Mouse (Mus musculus) colon, adult 2 months (tissue): ENCODE results near the gene Rnf41. TPM values are rescaled to one million over a fixed set of nuclear protein-coding genes. Genes with fewer than 3 reads are reported as not detected.

ENCODE experiments used
- polyA plus RNA-seq: library from polyadenylated mRNA; depleted of rRNA; stranded (reverse); fragments of >200 nt; gene quantifications from 2 replicates; pipeline ENCODE4 v1.2.3, GENCODE M21; 2012; rRNA removed

The Rnf41 gene
- polyA plus RNA-seq = 21.8 and 24.4 TPM in 2 replicates

DNA sequence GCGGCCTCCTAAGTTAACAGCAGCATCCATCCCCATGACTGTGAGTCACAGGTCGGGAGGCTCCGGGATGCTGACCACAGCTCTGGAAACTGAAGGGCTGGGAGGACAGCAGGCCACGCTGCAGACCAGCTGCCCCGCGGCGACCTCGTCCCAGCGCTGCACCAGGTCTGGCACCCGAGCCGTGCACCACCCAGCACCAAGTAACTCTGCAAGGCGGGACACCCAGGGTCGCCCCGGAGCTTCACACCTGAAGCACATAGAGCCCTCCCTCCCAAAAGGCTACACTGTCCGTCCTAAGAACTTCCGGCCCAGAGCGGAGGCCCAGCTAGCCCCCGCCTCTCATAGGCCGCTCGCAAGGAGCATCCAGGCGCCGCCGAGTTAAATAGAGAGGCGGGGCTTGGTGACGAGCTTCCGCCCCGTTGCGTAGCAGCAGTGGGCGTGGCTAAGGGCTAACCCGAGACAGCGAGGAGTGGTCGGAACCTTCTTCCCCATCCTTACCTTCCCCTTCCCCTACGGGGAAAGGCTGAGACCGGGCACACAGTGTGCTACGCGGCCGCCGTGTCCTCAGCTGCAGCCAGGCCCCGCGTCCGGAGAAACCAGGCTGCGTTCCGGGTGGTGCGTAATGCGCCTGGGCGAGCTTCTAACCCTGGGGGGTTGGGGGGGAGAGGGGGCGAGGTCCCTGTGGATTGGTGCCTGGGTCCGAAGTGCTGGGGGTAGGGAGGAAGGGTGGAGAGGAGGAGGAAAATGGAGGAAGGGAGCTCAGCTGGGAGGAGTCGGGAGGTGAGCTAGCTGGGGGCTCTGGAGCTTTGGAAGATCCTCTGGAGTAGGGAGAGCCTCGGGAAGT lies at the start of gene Rnf41, which contains the start of gene Nabp2:
Gene Rnf41 (plus strand): TSS at position 447 of the 844 bp plus-strand sequence.
Gene Nabp2 (minus strand): TSS at position 282 of the 844 bp plus-strand sequence.

DNA sequence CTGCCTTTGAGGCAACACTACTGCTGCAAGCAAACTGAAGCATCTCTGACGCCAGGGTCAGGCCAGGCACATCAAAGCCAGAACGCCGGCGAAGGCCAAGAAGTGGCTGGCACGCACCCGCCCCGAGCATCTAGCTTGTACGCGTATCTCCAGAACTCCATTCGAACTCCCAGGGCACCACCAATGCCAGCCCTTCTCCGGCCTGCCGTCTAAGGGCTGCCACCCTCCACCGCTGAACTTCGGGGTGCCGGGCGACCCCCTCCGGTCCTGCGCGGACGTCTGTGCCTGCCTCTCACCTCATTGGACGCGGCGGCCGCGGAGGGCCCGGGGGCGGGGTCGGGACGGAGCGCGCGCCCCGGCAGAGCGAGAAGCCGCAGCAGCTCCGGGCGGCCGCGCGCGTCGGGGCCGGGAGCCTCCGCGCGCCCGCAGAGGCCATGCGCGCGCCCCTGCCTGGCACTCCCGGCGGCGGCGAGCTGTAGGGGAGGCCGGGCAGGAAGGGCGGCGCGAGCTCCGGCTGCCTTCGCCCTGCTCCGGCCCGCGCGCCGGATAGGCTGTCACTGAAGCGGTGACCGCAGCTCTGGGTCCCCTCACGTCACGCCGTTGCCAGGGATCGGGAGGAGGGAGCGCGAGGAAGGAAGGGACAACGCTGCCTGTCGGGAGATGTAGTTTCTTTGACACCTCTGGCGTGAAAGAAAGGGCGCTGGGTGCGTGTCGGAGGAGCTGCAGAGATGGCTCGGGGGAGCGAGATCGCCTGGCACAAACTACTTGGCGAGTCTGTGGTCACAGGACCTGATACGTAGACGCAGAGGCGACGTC lies 42.8 kb upstream of the Rnf41 start, which contains the start of gene Coq10a:
Gene Coq10a (minus strand): TSS at position 596 of the 816 bp plus-strand sequence.

DNA sequence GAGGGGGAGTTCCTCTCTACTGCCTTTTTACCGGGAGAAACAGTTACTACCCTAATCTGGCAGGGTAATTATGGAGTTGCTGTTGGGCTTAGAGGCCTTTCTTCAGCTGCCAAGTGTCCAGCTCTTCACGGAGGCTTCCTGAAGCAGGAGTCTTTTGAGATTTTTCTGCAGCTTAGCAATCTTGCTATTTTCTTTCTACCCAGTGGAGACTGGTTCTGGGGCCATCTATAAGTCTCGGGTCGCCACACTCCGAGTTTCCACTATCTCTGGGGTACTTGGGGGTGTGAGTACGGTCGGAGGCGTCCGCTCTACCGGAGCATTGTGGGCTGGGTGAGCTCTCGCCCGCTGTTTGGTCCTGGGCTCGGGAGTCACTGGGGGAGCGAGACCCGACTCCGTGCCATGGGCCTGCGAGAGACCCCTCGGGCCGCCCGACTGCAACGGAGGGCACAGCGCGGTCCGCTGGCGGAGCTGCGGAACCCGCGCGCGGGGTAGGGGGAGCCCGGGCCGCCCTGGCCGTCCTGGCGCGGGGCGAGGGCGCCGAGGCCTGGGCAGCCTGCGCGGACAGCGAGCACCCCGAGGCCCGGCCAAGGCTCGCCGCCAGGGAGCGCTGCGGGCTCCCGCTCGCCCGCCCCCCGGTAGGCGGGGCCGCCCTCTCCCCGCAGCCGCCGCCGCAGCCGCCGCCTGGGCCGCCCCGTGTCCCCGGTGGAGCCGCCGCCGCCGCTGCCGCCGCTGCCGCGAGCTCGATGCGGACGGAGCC lies 34.8 kb upstream of the Rnf41 start, which contains the start of gene Ankrd52:
Gene Ankrd52 (plus strand): TSS at position 661 of the 757 bp plus-strand sequence.

DNA sequence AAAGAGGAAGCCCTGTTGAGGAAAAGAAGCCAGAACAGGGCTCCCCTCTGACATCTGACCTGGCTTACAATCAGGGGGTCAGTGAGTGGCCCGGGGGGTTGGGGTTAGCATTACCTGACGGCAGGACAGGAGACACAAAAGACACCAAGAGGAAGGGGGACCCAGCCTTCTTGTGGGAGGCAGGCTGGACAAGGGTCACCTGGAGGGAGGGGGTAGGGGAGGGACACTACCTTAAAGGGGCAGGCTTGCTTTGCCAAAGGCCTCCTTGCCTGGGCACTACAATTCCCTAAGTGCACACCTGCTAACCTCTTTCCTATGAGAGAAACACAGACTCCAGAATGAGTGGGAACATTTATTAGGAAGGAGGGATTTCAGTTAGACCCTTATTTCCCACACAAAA lies 10.4 kb upstream of the Rnf41 start, which contains the start of gene Slc39a5:
Gene Slc39a5 (minus strand): TSS at position 174 of the 400 bp plus-strand sequence.

DNA sequence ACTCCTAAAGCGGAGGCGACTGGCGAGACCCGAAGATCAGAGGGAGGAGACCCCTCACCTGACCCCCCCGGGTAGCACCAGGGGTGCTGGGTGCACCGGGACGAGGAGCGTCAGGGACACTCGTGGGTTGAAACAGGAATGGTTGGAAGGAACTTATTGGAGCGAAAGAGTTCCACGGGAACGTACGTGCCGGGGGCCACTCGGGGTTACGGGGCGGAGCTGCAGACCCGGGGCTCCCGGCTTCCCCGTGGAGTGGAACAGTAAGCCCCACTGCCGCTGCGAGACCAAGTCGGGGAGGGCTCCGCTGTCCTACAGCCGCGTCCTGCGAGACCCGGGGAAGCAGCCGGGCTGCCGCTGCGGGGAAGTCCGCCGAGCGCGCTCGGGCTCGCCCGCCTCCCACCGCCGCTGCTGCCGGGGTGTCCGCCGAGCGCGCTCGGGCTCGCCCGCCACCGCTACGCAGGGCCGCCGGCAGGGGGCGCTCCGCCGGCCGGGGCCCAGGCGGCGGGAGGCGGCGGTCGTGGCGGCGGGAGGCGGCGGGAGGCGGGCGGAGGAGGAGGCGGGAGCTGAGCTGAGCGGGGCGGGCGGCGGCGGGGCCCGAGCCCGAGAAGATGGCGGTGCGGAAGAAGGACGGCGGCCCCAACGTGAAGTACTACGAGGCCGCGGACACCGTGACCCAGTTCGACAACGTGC lies 47.4 kb downstream of the Rnf41 start, which contains the start of gene Smarcc2:
Gene Smarcc2 (plus strand): TSS at position 530 of the 690 bp plus-strand sequence.

Other genes with a start within 250 kb of the Rnf41 start
- 53.3 and 58.5 TPM in 2 replicates for gene Rbms2, start 231.4 kb upstream of the Rnf41 start, polyA plus RNA-seq
- 7.5 and 8.4 TPM in 2 replicates for gene Gls2, start 217.2 kb upstream of the Rnf41 start, polyA plus RNA-seq
- 10.3 and 13.3 TPM in 2 replicates for gene Spryd4, start 199.8 kb upstream of the Rnf41 start, polyA plus RNA-seq
- not detected in 2 replicates for gene Mip, start 185.8 kb upstream of the Rnf41 start, polyA plus RNA-seq
- gene Timeless, start 179.6 kb upstream of the Rnf41 start, polyA plus RNA-seq = 2.1 and 3.0 TPM in 2 replicates
- gene Apon, start 157.6 kb upstream of the Rnf41 start, polyA plus RNA-seq = 0.12 TPM in 2 replicates
- gene Apof, start 143.0 kb upstream of the Rnf41 start, polyA plus RNA-seq = 0.20 and 0.29 TPM in 2 replicates
- 20.7 and 21.5 TPM in 2 replicates for gene Stat2, start 141.1 kb upstream of the Rnf41 start, polyA plus RNA-seq
- gene Il23a, start 112.9 kb upstream of the Rnf41 start, polyA plus RNA-seq = 0.24 and 0.28 TPM in 2 replicates
- 19.3 and 23.6 TPM in 2 replicates for gene Pan2, start 108.3 kb upstream of the Rnf41 start, polyA plus RNA-seq
- 43.9 and 51.7 TPM in 2 replicates for gene Cnpy2, start 89.2 kb upstream of the Rnf41 start, polyA plus RNA-seq
- gene Cs, start 73.9 kb upstream of the Rnf41 start, polyA plus RNA-seq = 277 and 300 TPM in 2 replicates
- 114 and 153 TPM in 2 replicates for gene Coq10a, start 42.7 kb upstream of the Rnf41 start, polyA plus RNA-seq
- 29.3 and 32.7 TPM in 2 replicates for gene Ankrd52, start 34.5 kb upstream of the Rnf41 start, polyA plus RNA-seq
- gene Slc39a5, start 10.4 kb upstream of the Rnf41 start, polyA plus RNA-seq = 138 and 172 TPM in 2 replicates
- gene Nabp2, start 165 bp upstream of the Rnf41 start, polyA plus RNA-seq = 27.4 and 27.5 TPM in 2 replicates
- gene Smarcc2, start 47.6 kb downstream of the Rnf41 start, polyA plus RNA-seq = 77.1 and 80.9 TPM in 2 replicates
- gene Myl6, start 82.5 kb downstream of the Rnf41 start, polyA plus RNA-seq = 1,151 and 1,354 TPM in 2 replicates
- gene Myl6b, start 87.0 kb downstream of the Rnf41 start, polyA plus RNA-seq = 1.6 and 2.1 TPM in 2 replicates
- gene Esyt1, start 114.2 kb downstream of the Rnf41 start, polyA plus RNA-seq = 66.7 and 76.5 TPM in 2 replicates
- gene Zc3h10, start 136.1 kb downstream of the Rnf41 start, polyA plus RNA-seq = 15.6 and 20.1 TPM in 2 replicates
- 2,287 and 3,176 TPM in 2 replicates for gene Rpl41, start 137.6 kb downstream of the Rnf41 start, polyA plus RNA-seq
- 11.8 and 15.3 TPM in 2 replicates for gene Pa2g4, start 154.3 kb downstream of the Rnf41 start, polyA plus RNA-seq
- 84.1 and 97.8 TPM in 2 replicates for gene Erbb3, start 178.0 kb downstream of the Rnf41 start, polyA plus RNA-seq
- 948 and 1,040 TPM in 2 replicates for gene Rps26, start 215.1 kb downstream of the Rnf41 start, polyA plus RNA-seq
- gene Ikzf4, start 234.3 kb downstream of the Rnf41 start, polyA plus RNA-seq = 0.83 and 1.3 TPM in 2 replicates